Mouse (Mus musculus) brain, embryonic 14.5 days (tissue): ENCODE data around the gene Plac1.

ENCODE experiments used
- CTCF ChIP-seq: fragments of 200-500 bp; IDR thresholded peaks from 2 replicates; pipeline ENCODE4 v1.5.1; 2012; ENCODE audit warnings: inconsistent platforms, mild to moderate bottlenecking, moderate library complexity, borderline replicate concordance; ENCODE audit not compliant: insufficient read depth, insufficient read length; ENCODE audit errors: extremely low read depth
- POLR2A ChIP-seq: fragments of 200-500 bp; IDR thresholded peaks from 2 replicates; pipeline ENCODE4 v1.6.1; 2012; ENCODE audit warnings: mild to moderate bottlenecking, inconsistent platforms, borderline replicate concordance; ENCODE audit not compliant: poor library complexity, insufficient read depth, insufficient read length, severe bottlenecking; ENCODE audit errors: extremely low read depth

GRCm38 (mm10) chrX:53255195-53255594 lies 15.3 kb upstream of the Plac1 start:
- TF ChIP-seq CTCF (no peak), POLR2A (no peak)
